Mouse (Mus musculus): ENCODE measurements around the gene Cercam.
"Not testable (repeated sequence)": the region's sequence is repeated elsewhere in the genome, so short reads cannot be mapped to it uniquely, and the experiment has no call there.

The Cercam gene

GRCm38 (mm10) chr2:29897366-29897765 lies 28.4 kb downstream of the Cercam start:
- no peak for DNase-seq (ENCODE audit: low spot score)

GRCm38 (mm10) chr2:29898081-29898480 lies 29.1 kb downstream of the Cercam start:
- no peak for DNase-seq (ENCODE audit: low spot score)

- no peak for DNase-seq (ENCODE audit: low spot score)
These were observed 33.2 kb downstream of the Cercam start for GRCm38 (mm10) chr2:29902194-29902593.

GRCm38 (mm10) chr2:29908171-29908570 lies 39.2 kb downstream of the Cercam start:
- not testable (repeated sequence) for DNase-seq (ENCODE audit: low spot score)

DNA sequence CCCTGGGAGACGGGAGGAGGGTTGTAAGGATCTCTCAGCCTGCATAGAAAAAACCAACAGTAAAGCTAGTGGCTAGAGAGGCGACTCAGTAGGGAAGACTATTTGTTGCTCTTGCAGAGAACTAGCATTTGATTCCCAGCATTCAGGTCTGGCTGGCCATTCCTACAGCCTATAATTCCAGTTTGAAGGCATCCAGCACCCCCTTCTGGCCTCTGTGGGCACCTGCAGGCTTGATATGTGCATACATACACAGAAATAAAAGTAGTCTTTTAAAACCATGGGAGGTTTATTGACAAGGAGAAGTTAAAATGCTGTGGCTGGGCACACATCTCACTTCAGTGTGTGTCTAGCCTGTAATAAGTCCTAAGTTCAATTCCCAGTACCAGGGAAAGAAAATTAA lies 41.1 kb downstream of the Cercam start:
- peak; percentile 60 for DNase-seq (ENCODE audit: low spot score)

DNA sequence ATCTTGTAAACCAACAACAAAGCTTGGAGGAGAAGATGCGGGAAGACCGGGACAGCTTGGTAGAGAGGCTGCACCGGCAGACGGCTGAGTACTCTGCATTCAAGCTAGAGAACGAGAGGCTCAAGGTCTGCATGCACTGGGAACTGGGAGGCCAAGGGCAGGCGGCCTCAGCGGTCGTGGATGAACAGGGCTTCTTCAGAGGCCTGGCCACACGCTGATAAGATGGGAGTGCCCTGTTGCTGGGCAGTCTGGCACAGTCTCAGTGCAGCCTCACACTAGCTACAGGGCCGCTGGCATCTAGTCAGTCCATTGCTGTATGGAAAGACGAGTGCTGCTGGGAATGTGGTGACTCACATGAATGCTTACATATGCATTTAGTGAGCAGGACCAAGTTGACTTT lies 48.7 kb downstream of the Cercam start:
- no peak for DNase-seq (ENCODE audit: low spot score)

DNA sequence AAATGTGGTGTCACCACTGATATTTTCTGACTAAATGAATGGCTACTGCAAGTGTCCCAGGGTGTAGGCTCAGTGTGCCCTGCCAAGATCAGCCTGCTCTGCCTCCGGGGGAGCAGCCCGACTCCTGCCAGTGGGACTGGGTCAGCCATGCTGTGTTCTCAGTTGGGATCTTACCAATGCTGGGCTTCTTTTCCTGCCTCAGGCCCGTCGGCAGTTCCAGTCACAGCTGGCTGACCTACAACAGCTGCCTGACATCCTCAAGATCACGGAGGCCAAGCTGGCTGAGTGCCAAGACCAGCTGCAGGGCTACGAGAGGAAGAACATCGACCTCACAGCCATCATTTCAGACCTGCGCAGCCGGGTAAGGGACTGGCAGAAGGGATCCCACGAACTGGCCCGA lies 53.0 kb downstream of the Cercam start:
- DNase-seq (ENCODE audit: low spot score) = no peak

GRCm38 (mm10) chr2:29926542-29926941 lies 57.6 kb downstream of the Cercam start:
- no peak for DNase-seq (ENCODE audit: low spot score)

GRCm38 (mm10) chr2:29930506-29930905 lies 61.5 kb downstream of the Cercam start:
- DNase-seq (ENCODE audit: low spot score) = no peak

GRCm38 (mm10) chr2:29931194-29931593 lies 62.2 kb downstream of the Cercam start:
- no peak for DNase-seq (ENCODE audit: low spot score)
